Mouse (Mus musculus): ENCODE measurements at regions not wholly inside any gene's neighbourhood (a gene's known extent, or its start where the extent isn't known, plus 50 kb on each side); places are given as distances from the start of the nearest gene placed in this dataset.
A peak's percentile ranks its signal among the peaks of the same experiment; 100 is the strongest.

DNA sequence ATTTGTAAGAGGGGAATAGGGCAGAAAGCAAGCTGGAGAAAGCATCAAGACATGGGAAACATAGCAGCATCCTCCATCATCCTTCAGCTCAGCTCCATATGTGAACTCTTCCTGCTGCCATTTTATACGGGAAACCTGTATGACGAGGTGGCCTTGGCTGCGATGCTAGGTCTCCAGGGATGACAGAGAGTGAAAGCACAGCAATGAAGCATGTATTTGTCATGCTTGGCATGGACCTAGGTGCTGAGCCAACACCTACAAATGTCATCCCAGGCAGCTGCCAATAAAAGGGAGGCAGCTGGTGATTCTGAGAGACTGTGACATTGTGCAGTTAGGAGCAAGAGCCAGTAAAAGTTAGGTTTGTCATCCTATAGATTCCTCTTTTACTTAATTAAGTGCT is 51.0 kb upstream of the Akirin2 start:
- DNase-seq: peak; percentile 11 to 28

Measured in cerebellum, adult 18-20 months (tissue).